Mouse (Mus musculus): ENCODE results near the gene Abhd17a.

GRCm38 (mm10) chr10:80543873-80544272, 46.3 kb downstream of the Abhd17a start:
- TF ChIP-seq POLR2A (IDR thresholded peaks at IDR 0.05; ENCODE audit: insufficient read depth, low read depth, low read length) (no peak), CTCF (IDR thresholded peaks at IDR 0.05; ENCODE audit: insufficient read depth, low read depth, low read length) (no peak)
